Comparison of ENCODE assay signal across 8 mouse cellular contexts in the genomic region with DNA sequence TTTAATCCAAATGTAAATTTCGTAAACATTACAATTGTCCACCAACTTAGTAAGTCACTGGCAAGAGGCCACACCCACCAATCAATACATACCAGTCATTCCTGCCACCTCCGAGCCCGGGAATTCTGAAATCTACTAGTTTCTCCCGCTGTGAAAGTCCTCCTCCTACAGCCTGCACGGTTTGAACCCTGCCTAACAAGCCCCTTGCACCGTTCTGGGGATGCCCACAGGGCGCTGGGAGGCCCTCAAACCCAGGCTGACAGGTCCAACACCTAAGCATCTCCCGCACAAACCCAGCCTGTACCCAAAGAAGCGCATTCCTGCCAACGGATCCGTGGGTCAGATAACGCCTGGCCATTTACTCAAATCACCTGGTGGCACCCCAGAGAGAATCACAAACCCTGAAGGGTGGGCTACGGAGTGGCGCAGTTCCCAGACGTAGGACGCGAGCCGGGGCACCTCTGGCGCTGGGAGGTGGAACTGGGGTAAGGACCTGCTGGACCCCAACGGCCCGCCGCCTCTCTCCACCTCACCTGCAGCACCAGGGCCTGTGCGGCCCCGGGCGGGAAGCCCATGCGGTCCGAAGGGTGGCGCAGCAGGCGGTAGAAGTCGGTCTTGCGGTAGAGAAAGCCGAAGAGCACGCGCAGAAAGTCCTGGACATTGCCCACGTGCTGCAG. TPM values are rescaled to one million over a fixed set of nuclear protein-coding genes. Genes with fewer than 3 reads are reported as not detected.
DNase-seq lines count a peak whose midpoint lies in the region; ATAC-seq and TF ChIP-seq lines count a peak whose summit lies in the region.

A gene (plus strand): TSS at position 620 of the 677 bp plus-strand sequence.

- DNase-seq in kidney, adult 2 months = no peak
- DNase-seq in kidney, adult 18-20 months = no peak
- DNase-seq in MEL (ENCODE audit: low read depth, low spot score) = no peak
- no peak for DNase-seq in embryonic facial prominence, embryonic 14.5 days (ENCODE audit: low spot score)
- DNase-seq in midbrain, embryonic 14.5 days = peak; percentile 25
- no peak for DNase-seq in cerebellum, postnatal 4 days (ENCODE audit: low spot score in 2 of 2)
- DNase-seq in cerebellum, adult 11-12 months = no peak

- no peaks in the 10 kb centered on the region for H3K36me3 ChIP-seq in kidney, adult 2 months (ENCODE audit: control insufficient read depth, insufficient read depth, low read length)
- peaks cover 0 to 20% of the 10 kb centered on the region in 2 experiments; a peak in 3 of 4 replicates for H3K36me3 ChIP-seq in MEL (ENCODE audit: control insufficient read depth in 1 of 2, insufficient read depth in 2 of 2, low read length in 2 of 2)
- H3K36me3 ChIP-seq in embryonic facial prominence, embryonic 14.5 days (ENCODE audit: control insufficient read depth, insufficient read depth, low read length) = no peaks in the 10 kb centered on the region
- no peaks in the 10 kb centered on the region for H3K36me3 ChIP-seq in intestine, embryonic 15.5 days
- H3K36me3 ChIP-seq in midbrain, embryonic 14.5 days (ENCODE audit: control insufficient read depth, insufficient read depth, low read length) = peaks cover 2% of the 10 kb centered on the region; the same call in 1 of the 2 replicates

- peak within 1 kb of the TSS; percentile 91 for H3K9ac ChIP-seq in MEL (ENCODE audit: control insufficient read depth, low read depth, low read length, poor library complexity, severe bottlenecking)
- H3K9ac ChIP-seq in embryonic facial prominence, embryonic 14.5 days (ENCODE audit: low read depth, low read length) = peak within 1 kb of the TSS; percentile 92
- peak within 1 kb of the TSS; percentile 73 for H3K9ac ChIP-seq in intestine, embryonic 15.5 days
- H3K9ac ChIP-seq in midbrain, embryonic 14.5 days (replicated peaks; ENCODE audit: low read length) = peak within 1 kb of the TSS; percentile 91

- no peak for TF ChIP-seq RAD21 in MEL (IDR thresholded peaks at IDR 0.05; ENCODE audit: low read depth, low read length)

- H3K27ac ChIP-seq in kidney, adult 2 months (ENCODE audit: insufficient read depth, low read depth, low read length) = peak within 1 kb of the TSS; percentile 96
- H3K27ac ChIP-seq in MEL (ENCODE audit: control insufficient read depth, low read depth, low read length) = peak within 1 kb of the TSS; percentile 97
- peak within 1 kb of the TSS; percentile 94 for H3K27ac ChIP-seq in embryonic facial prominence, embryonic 14.5 days (replicated peaks; ENCODE audit: low read depth, low read length)
- peak within 1 kb of the TSS; percentile 97 for H3K27ac ChIP-seq in intestine, embryonic 15.5 days
- peak within 1 kb of the TSS; percentile 97 for H3K27ac ChIP-seq in midbrain, embryonic 14.5 days (replicated peaks; ENCODE audit: low read depth, low read length)

- TF ChIP-seq CTCF in kidney, adult 2 months (conservative IDR thresholded peaks at IDR 0.05; ENCODE audit: insufficient read depth, insufficient read length, low read depth, low read length) = no peak
- no peak for TF ChIP-seq CTCF in MEL (IDR thresholded peaks at IDR 0.05 in 2 of 3, conservative IDR thresholded peaks at IDR 0.05 in 1 of 3; ENCODE audit: control insufficient read depth in 1 of 3, insufficient read depth in 1 of 3, low read depth in 2 of 3, low read length in 3 of 3, poor library complexity in 1 of 3, severe bottlenecking in 1 of 3)

- H3K27me3 ChIP-seq in kidney, adult 2 months (replicated peaks; ENCODE audit: control insufficient read depth, insufficient read depth, low read length) = no peaks in the 10 kb centered on the region
- H3K27me3 ChIP-seq in MEL (ENCODE audit: control insufficient read depth in 1 of 2, insufficient read depth in 2 of 2, low read length in 2 of 2) = peaks cover 0 to 2% of the 10 kb centered on the region in 2 experiments; a peak in 3 of 4 replicates
- no peaks in the 10 kb centered on the region for H3K27me3 ChIP-seq in embryonic facial prominence, embryonic 14.5 days (replicated peaks; ENCODE audit: control insufficient read depth, insufficient read depth, low read length)
- no peaks in the 10 kb centered on the region for H3K27me3 ChIP-seq in intestine, embryonic 15.5 days (replicated peaks)
- no peaks in the 10 kb centered on the region for H3K27me3 ChIP-seq in midbrain, embryonic 14.5 days (ENCODE audit: control insufficient read depth, insufficient read depth, low read length)

- TF ChIP-seq POLR2A in kidney, adult 2 months (IDR thresholded peaks at IDR 0.05; ENCODE audit: low read depth, low read length) = no peak
- TF ChIP-seq POLR2A in MEL (IDR thresholded peaks at IDR 0.05; ENCODE audit: control insufficient read depth in 1 of 2, insufficient read depth in 1 of 2, low read depth in 1 of 2, low read length in 2 of 2, poor library complexity in 1 of 2) = no peak

- no peaks in the 10 kb centered on the region for H3K9me3 ChIP-seq in MEL (replicated peaks; ENCODE audit: insufficient read depth, low read length)
- H3K9me3 ChIP-seq in embryonic facial prominence, embryonic 14.5 days (ENCODE audit: control insufficient read depth, low read length) = no peaks in the 10 kb centered on the region
- H3K9me3 ChIP-seq in intestine, embryonic 15.5 days = no peaks in the 10 kb centered on the region
- no peaks in the 10 kb centered on the region for H3K9me3 ChIP-seq in midbrain, embryonic 14.5 days (ENCODE audit: control insufficient read depth, low read length)

- peak within 1 kb of the TSS; percentile 74 for H3K4me3 ChIP-seq in kidney, adult 2 months (ENCODE audit: insufficient read depth, low read depth, low read length)
- peak within 1 kb of the TSS; percentile 58 to 92 for H3K4me3 ChIP-seq in MEL (ENCODE audit: control insufficient read depth in 1 of 2, insufficient read depth in 1 of 2, low read depth in 2 of 2, low read length in 2 of 2)
- peak within 1 kb of the TSS; percentile 98 for H3K4me3 ChIP-seq in embryonic facial prominence, embryonic 14.5 days (ENCODE audit: low read depth, low read length)
- peak within 1 kb of the TSS; percentile 65 for H3K4me3 ChIP-seq in intestine, embryonic 15.5 days (replicated peaks)
- peak within 1 kb of the TSS; percentile 99 for H3K4me3 ChIP-seq in midbrain, embryonic 14.5 days (replicated peaks; ENCODE audit: low read depth, low read length)

- TF ChIP-seq EP300 in MEL (IDR thresholded peaks at IDR 0.05; ENCODE audit: low read depth in 1 of 2, low read length in 2 of 2) = no peak

- peaks cover 10% of the 10 kb centered on the region for H3K4me1 ChIP-seq in kidney, adult 2 months (ENCODE audit: control insufficient read depth, insufficient read depth, low read length)
- peaks cover 9 to 25% of the 10 kb centered on the region in 2 experiments for H3K4me1 ChIP-seq in MEL (ENCODE audit: control insufficient read depth in 1 of 2, insufficient read depth in 2 of 2, low read length in 2 of 2)
- H3K4me1 ChIP-seq in embryonic facial prominence, embryonic 14.5 days (ENCODE audit: control insufficient read depth, insufficient read depth, low read length) = peaks cover 14% of the 10 kb centered on the region
- peaks cover 7% of the 10 kb centered on the region for H3K4me1 ChIP-seq in intestine, embryonic 15.5 days (replicated peaks)
- H3K4me1 ChIP-seq in midbrain, embryonic 14.5 days (ENCODE audit: control insufficient read depth, insufficient read depth, low read length) = peaks cover 21% of the 10 kb centered on the region

- WGBS in kidney, adult 2 months = under 1% methylated on average over 35 of the region's 35 CpGs
- WGBS in embryonic facial prominence, embryonic 14.5 days = 2% methylated on average over 18 of the region's 35 CpGs
- 1% methylated on average over 35 of the region's 35 CpGs for WGBS in intestine, embryonic 15.5 days
- 2% methylated on average over 35 of the region's 35 CpGs for WGBS in midbrain, embryonic 14.5 days

- H3K79me2 ChIP-seq in MEL (ENCODE audit: control insufficient read depth, insufficient read depth, low read length, poor library complexity) = peaks cover 49% of the 10 kb centered on the region

- ATAC-seq in embryonic facial prominence, embryonic 14.5 days (ENCODE audit: low read depth) = peak; percentile 70
- peak; percentile 81 for ATAC-seq in intestine, embryonic 15.5 days
- ATAC-seq in midbrain, embryonic 14.5 days (ENCODE audit: low FRiP score, low TSS enrichment) = peak; percentile 72

- H3K4me2 ChIP-seq in embryonic facial prominence, embryonic 14.5 days (ENCODE audit: low read depth, low read length) = peak within 1 kb of the TSS; percentile 88
- peak within 1 kb of the TSS; percentile 80 for H3K4me2 ChIP-seq in intestine, embryonic 15.5 days (replicated peaks)
- H3K4me2 ChIP-seq in midbrain, embryonic 14.5 days (ENCODE audit: low read length) = peak within 1 kb of the TSS; percentile 94

TF ChIP-seq in MEL, 35 proteins besides CTCF, POLR2A, EP300 and RAD21:
- TF ChIP-seq GATA1 (IDR thresholded peaks at IDR 0.05; ENCODE audit: low read depth, low read length) (0 out of 2 replicates have a peak, but pooled peaks have one; percentile 3), TAL1 (IDR thresholded peaks at IDR 0.05; ENCODE audit: low read length) (no peak)
TF ChIP-seq in MEL: peak in this region for 1.

RNA-seq across cellular contexts. Expression of the gene that starts here (rescaled TPM):
- polyA plus RNA-seq in kidney, adult 2 months (2012; rRNA removed) = 0.18 and 0.20 TPM in 2 replicates
- 0.33 and 0.46 TPM in 2 replicates for total RNA-seq in MEL (2012; rRNA removed)
- under 1 TPM in 1 of 2 experiments, not detected in 1; 0.13 TPM for polyA plus RNA-seq in MEL (2012; ENCODE audit: insufficient read depth in 1 of 2, insufficient read length in 2 of 2, low read depth in 1 of 2, low replicate concordance in 2 of 2, missing spikeins in 1 of 2)
- 0.26 and 0.33 TPM in 2 replicates for polyA plus RNA-seq in embryonic facial prominence, embryonic 14.5 days (2014; fragmentation: Nextera tagmentation; extraction: Ambion mirVana)
- 0.38 and 0.44 TPM in 2 replicates for polyA plus RNA-seq in intestine, embryonic 15.5 days (2015; fragmentation: Nextera tagmentation; extraction: Ambion mirVana)
- 0.74 and 1.1 TPM in 2 replicates for polyA plus RNA-seq in midbrain, embryonic 14.5 days (2014; fragmentation: Nextera tagmentation; extraction: Ambion mirVana)

Comparison
In these comparisons a context has a peak if more than half of its experiments do, and no peak if none do; other contexts are left out.
1. Peak in ATAC-seq, H3K4me3 ChIP-seq, H3K27ac ChIP-seq, H3K9ac ChIP-seq and H3K4me2 ChIP-seq in embryonic facial prominence, embryonic 14.5 days; RNA of the gene not detected or under 1 TPM.
2. Peak in ATAC-seq, H3K4me3 ChIP-seq, H3K27ac ChIP-seq, H3K9ac ChIP-seq and H3K4me2 ChIP-seq in intestine, embryonic 15.5 days; RNA of the gene not detected or under 1 TPM.